Comparison of ENCODE assay signal across 10 mouse cellular contexts in genomic region chr5:120522649-120523048, GRCm38 (mm10). TPM values are rescaled to one million over a fixed set of nuclear protein-coding genes. Genes with fewer than 3 reads are reported as not detected.
A peak's percentile ranks its signal among the peaks of the same experiment; 100 is the strongest.
DNase-seq lines count a peak whose midpoint lies in the region; ATAC-seq lines count a peak whose summit lies in the region.
"Had no signal": no experiment of that assay in that cellular context is flagged by ENCODE, and none has a peak within 500 bp of the region (broad histone marks: within the 10 kb centered on the region; RNA-seq: fewer than 3 reads in every experiment).

No protein-coding gene starts in this region.

- no peak overlapping the region for H3K9ac ChIP-seq in kidney, embryonic 15.5 days
- H3K9ac ChIP-seq: heart, embryonic 12.5 days; limb, embryonic 15.5 days had no signal

- no peak overlapping the region for H3K4me3 ChIP-seq in kidney, embryonic 15.5 days (replicated peaks)
- H3K4me3 ChIP-seq: heart, embryonic 12.5 days; limb, embryonic 15.5 days had no signal

- H3K27me3 ChIP-seq in kidney, embryonic 15.5 days, result no peaks in the 10 kb centered on the region
- H3K27me3 ChIP-seq: heart, embryonic 12.5 days; limb, embryonic 15.5 days had no signal

- H3K27ac ChIP-seq in kidney, embryonic 15.5 days, result no peak overlapping the region
- H3K27ac ChIP-seq: limb, embryonic 15.5 days had no signal

- WGBS in kidney, embryonic 15.5 days, result 90% methylated on average over 3 of the region's 3 CpGs

- H3K4me2 ChIP-seq in kidney, embryonic 15.5 days, result no peak overlapping the region
- H3K4me2 ChIP-seq: heart, embryonic 12.5 days; limb, embryonic 15.5 days had no signal

- peaks cover 46% of the 10 kb centered on the region for H3K36me3 ChIP-seq in kidney, embryonic 15.5 days

- no peaks in the 10 kb centered on the region for H3K9me3 ChIP-seq in kidney, embryonic 15.5 days (replicated peaks)
- H3K9me3 ChIP-seq: heart, embryonic 12.5 days; limb, embryonic 15.5 days had no signal

- H3K4me1 ChIP-seq in kidney, embryonic 15.5 days, result peaks cover 4% of the 10 kb centered on the region; the same call in 1 of the 2 replicates
- H3K4me1 ChIP-seq: limb, embryonic 15.5 days had no signal

- peak; percentile 55 for DNase-seq in kidney, adult 9 months
- peak; percentile 26 for DNase-seq in MN1 (ENCODE audit: low spot score)
- peak; percentile 61 for DNase-seq in kidney, postnatal 10 days
- peak; percentile 42 to 81 for DNase-seq in spleen, postnatal 4 days (ENCODE audit: low spot score in 2 of 2)
- DNase-seq in left cerebral cortex, adult 9 months (ENCODE audit: low spot score in 2 of 2), result no peak
- DNase-seq in right cerebral cortex, postnatal 25 days, result no peak
- no peak for DNase-seq in retina, postnatal 1 day

- ATAC-seq in kidney, embryonic 15.5 days (replicated peaks; ENCODE audit: low FRiP score), result no peak

RNA-seq across cellular contexts. Expression of gene Slc8b1, which starts 11.7 kb away (rescaled TPM):
- 9.4 and 9.7 TPM in 2 replicates for polyA plus RNA-seq in kidney, embryonic 15.5 days (2015; fragmentation: Nextera tagmentation; extraction: Ambion mirVana)

RNA-seq across cellular contexts. Expression of gene Plbd2, which starts 19.2 kb away (rescaled TPM):
- polyA plus RNA-seq in kidney, embryonic 15.5 days (2015; fragmentation: Nextera tagmentation; extraction: Ambion mirVana), result 50.8 and 60.0 TPM in 2 replicates

RNA-seq across cellular contexts. Expression of gene Sds, which starts 46.3 kb away (rescaled TPM):
- polyA plus RNA-seq in kidney, embryonic 15.5 days (2015; fragmentation: Nextera tagmentation; extraction: Ambion mirVana), result not detected in 2 replicates
- polyA plus RNA-seq: heart, embryonic 12.5 days had no signal

RNA-seq across cellular contexts. Expression of gene Sdsl, which starts 50.0 kb away (rescaled TPM):
- polyA plus RNA-seq in kidney, embryonic 15.5 days (2015; fragmentation: Nextera tagmentation; extraction: Ambion mirVana), result 11.2 and 14.4 TPM in 2 replicates

Comparison
In these comparisons a context has a peak if more than half of its experiments do, and no peak if none do; other contexts are left out.
1. DNase-seq: peak in kidney, adult 9 months (single experiment), MN1 (single experiment), kidney, postnatal 10 days (single experiment) and spleen, postnatal 4 days (2 of 2); none in left cerebral cortex, adult 9 months (0 of 2), right cerebral cortex, postnatal 25 days (single experiment) and retina, postnatal 1 day (single experiment).